Mouse (Mus musculus): ENCODE data around the gene Fasl. TPM values are rescaled to one million over a fixed set of nuclear protein-coding genes. Genes with fewer than 3 reads are reported as not detected.

The Fasl gene
- polyA plus RNA-seq (2015; fragmentation: Nextera tagmentation; extraction: Ambion mirVana), result not detected in 2 replicates

DNA sequence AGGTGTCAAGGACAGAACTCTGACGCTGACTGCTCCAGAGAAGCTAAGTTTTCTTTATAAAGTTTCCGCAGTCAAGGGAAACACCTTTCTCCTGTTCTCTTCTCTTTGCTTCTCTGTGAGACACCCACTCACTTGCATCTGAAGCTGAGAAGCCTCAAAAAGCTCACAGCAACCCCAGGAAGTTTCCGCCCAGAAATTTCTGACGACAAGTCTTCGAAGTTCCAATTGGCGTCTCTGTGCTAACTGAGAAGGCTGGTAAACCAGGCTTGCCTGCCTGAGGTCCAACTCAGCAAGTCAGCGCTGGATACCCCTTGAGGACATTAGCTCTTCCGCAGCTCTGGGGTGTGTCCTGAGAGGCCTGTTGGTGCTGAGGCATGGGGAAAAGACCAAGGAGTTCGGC is at the start of gene Fasl:
Gene Fasl (minus strand): TSS at position 157 of the 400 bp plus-strand sequence.
- H3K36me3 ChIP-seq, result no peaks in the 10 kb centered on the region
- H3K9me3 ChIP-seq (replicated peaks), result no peaks in the 10 kb centered on the region
- WGBS (ENCODE audit: insufficient replicate concordance), result 72% methylated on average over 9 of the region's 9 CpGs
- H3K27ac ChIP-seq, result no peak within 1 kb of the TSS
- no peak within 1 kb of the TSS for H3K4me3 ChIP-seq (replicated peaks)
- DNase-seq (no peak), ATAC-seq (ENCODE audit: low read depth) (no peak)
- H3K27me3 ChIP-seq, result no peaks in the 10 kb centered on the region
- peaks cover 47% of the 10 kb centered on the region for H3K4me1 ChIP-seq (replicated peaks)
- H3K4me2 ChIP-seq, result no peak within 1 kb of the TSS
- H3K9ac ChIP-seq, result no peak within 1 kb of the TSS

DNA sequence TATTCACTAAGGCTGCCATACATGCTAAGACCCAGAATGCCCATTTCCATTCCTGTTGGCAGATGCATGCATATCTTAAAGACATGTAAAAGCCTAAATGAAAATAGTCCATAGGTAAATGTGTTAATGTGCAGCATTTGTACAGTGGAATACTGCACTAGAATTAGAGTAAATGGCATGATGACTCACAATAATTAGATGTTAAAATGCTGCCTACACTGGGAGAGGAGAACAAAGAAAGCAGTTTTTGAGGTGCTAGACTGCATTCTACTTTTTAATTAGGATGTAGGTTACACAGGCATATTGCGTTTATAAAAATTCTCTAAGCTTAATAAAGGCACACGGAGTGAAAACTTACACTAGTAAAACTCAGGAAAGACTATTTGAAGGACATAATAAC is 38.4 kb upstream of the Fasl start:
- 93% methylated on average over 2 of the region's 2 CpGs for WGBS (ENCODE audit: insufficient replicate concordance)
- Histone ChIP-seq H3K4me1 (replicated peaks) (no peaks in the 10 kb centered on the region), H3K36me3 (peaks cover 34% of the 10 kb centered on the region)

DNA sequence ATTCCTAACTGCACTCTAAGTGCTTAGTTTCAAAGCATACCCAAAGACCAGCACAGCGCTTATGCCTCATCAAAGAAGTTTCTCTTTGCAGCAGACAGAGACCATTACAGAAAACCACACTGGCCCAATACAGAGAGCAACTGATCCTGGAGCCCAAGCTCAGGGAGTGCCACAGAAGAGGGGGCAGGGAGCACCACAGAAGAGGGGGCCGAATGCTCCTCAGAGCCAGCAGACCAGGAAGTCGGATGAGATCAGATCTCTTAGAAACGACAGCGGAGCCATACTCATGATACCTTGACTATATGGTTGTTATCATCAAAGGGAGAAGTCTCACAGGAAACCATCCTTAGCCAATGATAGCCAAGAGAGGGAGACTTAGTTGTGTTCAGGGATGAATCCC is 21.1 kb upstream of the Fasl start:
- Histone ChIP-seq H3K36me3 (no peaks in the 10 kb centered on the region), H3K9ac (no peak overlapping the region), H3K27ac (no peak overlapping the region), H3K27me3 (no peaks in the 10 kb centered on the region), H3K9me3 (replicated peaks) (no peaks in the 10 kb centered on the region), H3K4me3 (replicated peaks) (no peak overlapping the region), H3K4me1 (replicated peaks) (peaks cover 18% of the 10 kb centered on the region; the same call in 1 of the 2 replicates), H3K4me2 (no peak overlapping the region)
- no peak for ATAC-seq (ENCODE audit: low read depth)
- DNase-seq, result no peak
- 54% methylated on average over 5 of the region's 5 CpGs for WGBS (ENCODE audit: insufficient replicate concordance)

More for the DNA sequence above, 38.4 kb upstream of the Fasl start:
- Histone ChIP-seq H3K9me3 (replicated peaks) (no peaks in the 10 kb centered on the region), H3K4me3 (replicated peaks) (no peak overlapping the region), H3K4me2 (no peak overlapping the region), H3K27ac (no peak overlapping the region), H3K27me3 (no peaks in the 10 kb centered on the region), H3K9ac (no peak overlapping the region)
- DNase-seq (no peak), ATAC-seq (ENCODE audit: low read depth) (no peak)

DNA sequence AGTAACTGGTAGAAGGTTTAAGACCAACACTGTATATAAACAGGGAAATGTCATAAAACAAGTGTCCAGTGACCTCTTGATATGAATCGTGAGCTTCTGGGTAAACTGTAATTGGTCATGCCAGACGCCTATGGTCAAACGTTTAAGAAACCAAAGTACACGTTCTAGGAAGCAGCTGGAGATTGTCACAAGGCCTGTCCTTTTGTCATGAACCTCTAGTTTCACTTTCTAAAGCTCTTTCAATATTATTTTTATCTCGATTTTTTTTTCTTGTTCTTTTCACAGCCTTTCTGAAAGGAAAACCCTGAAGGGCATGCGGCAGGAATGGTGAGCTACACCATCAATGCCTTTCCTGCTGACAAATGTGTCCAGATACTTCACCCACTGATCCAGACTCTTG is 20.7 kb upstream of the Fasl start:
- Histone ChIP-seq H3K9ac (no peak overlapping the region), H3K4me2 (no peak overlapping the region), H3K4me3 (replicated peaks) (no peak overlapping the region), H3K9me3 (replicated peaks) (no peaks in the 10 kb centered on the region), H3K36me3 (no peaks in the 10 kb centered on the region), H3K4me1 (replicated peaks) (peaks cover 18% of the 10 kb centered on the region; the same call in 1 of the 2 replicates), H3K27ac (no peak overlapping the region), H3K27me3 (no peaks in the 10 kb centered on the region)
- WGBS (ENCODE audit: insufficient replicate concordance), result 57% methylated on average over 6 of the region's 6 CpGs
- DNase-seq (no peak), ATAC-seq (ENCODE audit: low read depth) (no peak)

GRCm38 (mm10) chr1:161804541-161804971 is 16.3 kb upstream of the Fasl start:
- DNase-seq (no peak), ATAC-seq (ENCODE audit: low read depth) (no peak)
- Histone ChIP-seq H3K36me3 (no peaks in the 10 kb centered on the region), H3K27ac (no peak overlapping the region), H3K9ac (no peak overlapping the region), H3K9me3 (replicated peaks) (no peaks in the 10 kb centered on the region), H3K4me3 (replicated peaks) (no peak overlapping the region), H3K4me1 (replicated peaks) (peaks cover 16% of the 10 kb centered on the region), H3K27me3 (no peaks in the 10 kb centered on the region), H3K4me2 (no peak overlapping the region)
- 78% methylated on average over 8 of the region's 8 CpGs for WGBS (ENCODE audit: insufficient replicate concordance)

GRCm38 (mm10) chr1:161801321-161801720 is 13.0 kb upstream of the Fasl start:
- H3K27ac ChIP-seq, result no peak overlapping the region
- peaks cover 17% of the 10 kb centered on the region for H3K4me1 ChIP-seq (replicated peaks)
- ATAC-seq (ENCODE audit: low read depth) (no peak), DNase-seq (no peak)
- no peak overlapping the region for H3K4me3 ChIP-seq (replicated peaks)
- H3K9ac ChIP-seq, result no peak overlapping the region
- no peaks in the 10 kb centered on the region for H3K9me3 ChIP-seq (replicated peaks)
- 70% methylated on average over 2 of the region's 2 CpGs for WGBS (ENCODE audit: insufficient replicate concordance)
- no peaks in the 10 kb centered on the region for H3K27me3 ChIP-seq
- no peaks in the 10 kb centered on the region for H3K36me3 ChIP-seq
- H3K4me2 ChIP-seq, result no peak overlapping the region

GRCm38 (mm10) chr1:161800256-161800655 is 12.0 kb upstream of the Fasl start:
- no peak overlapping the region for H3K27ac ChIP-seq
- no peaks in the 10 kb centered on the region for H3K36me3 ChIP-seq
- peaks cover 14% of the 10 kb centered on the region for H3K4me1 ChIP-seq (replicated peaks)
- H3K9me3 ChIP-seq (replicated peaks), result no peaks in the 10 kb centered on the region
- DNase-seq (no peak), ATAC-seq (ENCODE audit: low read depth) (no peak)
- H3K9ac ChIP-seq, result no peak overlapping the region
- H3K27me3 ChIP-seq, result no peaks in the 10 kb centered on the region
- H3K4me2 ChIP-seq, result no peak overlapping the region
- no peak overlapping the region for H3K4me3 ChIP-seq (replicated peaks)

DNA sequence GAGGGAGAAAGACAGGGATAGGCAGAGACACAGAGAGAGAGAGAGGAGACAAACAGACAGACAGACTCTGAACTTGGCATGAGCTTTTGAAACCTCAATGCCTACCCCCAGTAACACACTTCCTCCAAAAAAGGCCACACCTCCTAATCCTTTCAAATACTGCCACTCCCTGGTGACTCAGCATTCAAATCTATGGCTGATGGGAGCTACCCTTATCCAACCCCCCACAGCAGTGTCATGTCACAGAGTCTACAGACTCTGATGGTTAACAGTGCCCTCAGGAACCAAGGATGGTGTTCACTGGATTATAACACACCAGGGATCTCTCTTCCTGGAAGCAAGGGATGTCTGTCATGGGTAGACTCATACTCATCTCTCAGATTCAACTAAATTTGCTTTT is 11.5 kb upstream of the Fasl start:
- DNase-seq, result peak; percentile 38
- peak; percentile 91 for ATAC-seq (ENCODE audit: low read depth)
- Histone ChIP-seq H3K27me3 (no peaks in the 10 kb centered on the region), H3K4me1 (replicated peaks) (peaks cover 17% of the 10 kb centered on the region), H3K9ac (no peak overlapping the region), H3K36me3 (no peaks in the 10 kb centered on the region), H3K4me3 (replicated peaks) (no peak overlapping the region), H3K4me2 (no peak overlapping the region), H3K9me3 (replicated peaks) (no peaks in the 10 kb centered on the region), H3K27ac (no peak overlapping the region)

DNA sequence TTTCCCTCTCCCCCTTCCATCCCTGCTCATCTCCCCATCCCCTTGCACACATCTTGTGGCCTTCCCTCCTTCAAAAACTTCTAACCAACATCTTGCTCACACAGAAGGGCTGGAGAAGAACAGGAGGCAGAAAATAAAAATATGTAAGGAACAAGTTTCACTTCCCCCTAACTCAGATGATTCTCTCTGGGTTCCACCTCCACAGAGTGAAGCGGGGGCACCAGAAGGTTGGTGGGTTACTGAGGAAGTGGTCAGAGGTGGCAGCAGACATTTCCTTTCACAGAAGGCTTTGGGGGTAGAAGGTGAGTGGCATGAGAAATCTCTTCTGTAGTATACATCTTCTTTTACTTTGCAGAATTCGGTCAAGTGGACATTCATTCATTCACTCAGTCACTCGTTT is 10.6 kb upstream of the Fasl start:
- H3K36me3 ChIP-seq, result no peaks in the 10 kb centered on the region
- no peaks in the 10 kb centered on the region for H3K27me3 ChIP-seq
- H3K4me1 ChIP-seq (replicated peaks), result peaks cover 27% of the 10 kb centered on the region
- H3K9ac ChIP-seq, result no peak overlapping the region
- no peak overlapping the region for H3K4me2 ChIP-seq
- DNase-seq (no peak), ATAC-seq (ENCODE audit: low read depth) (no peak)
- WGBS (ENCODE audit: insufficient replicate concordance), result 72% methylated on average over 3 of the region's 3 CpGs
- no peaks in the 10 kb centered on the region for H3K9me3 ChIP-seq (replicated peaks)
- H3K27ac ChIP-seq, result no peak overlapping the region
- H3K4me3 ChIP-seq (replicated peaks), result no peak overlapping the region

DNA sequence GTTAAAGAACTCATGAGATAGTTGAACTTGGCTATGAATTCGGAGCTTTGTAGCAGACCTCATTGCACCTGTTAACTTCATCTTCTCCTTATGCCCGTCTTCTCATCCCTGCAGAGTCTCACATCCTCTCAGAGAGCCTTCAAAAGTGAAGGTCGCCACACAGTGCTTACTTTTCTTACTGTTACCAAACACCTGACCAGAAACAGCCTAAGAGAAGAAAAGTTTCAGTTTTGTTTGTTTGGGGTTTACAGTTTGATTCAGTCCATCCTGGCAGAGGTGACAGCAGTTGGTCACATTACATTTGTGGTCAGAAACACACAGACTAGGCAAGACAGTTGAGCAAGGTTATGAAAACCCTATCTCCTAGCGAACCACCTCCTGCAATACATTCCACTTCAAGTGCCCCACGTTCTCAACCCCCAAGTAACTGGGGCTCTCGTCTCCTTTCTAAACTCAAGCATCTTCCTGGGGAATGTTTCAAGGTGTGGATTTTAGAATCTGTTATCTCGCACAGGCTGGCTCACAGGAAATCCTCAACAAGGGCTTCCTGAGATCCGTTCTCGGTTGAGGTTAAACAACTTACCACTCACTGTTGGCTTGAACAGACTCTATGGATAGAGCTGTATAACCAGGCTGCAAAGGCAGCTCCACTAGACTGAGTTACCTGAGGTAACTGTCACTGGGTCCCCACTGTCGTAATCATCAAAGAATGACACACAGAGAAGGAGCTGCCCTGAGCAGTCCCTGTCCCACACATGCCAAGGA is 6.3 kb upstream of the Fasl start:
- Histone ChIP-seq H3K4me1 (replicated peaks) (peaks cover 64% of the 10 kb centered on the region), H3K27me3 (no peaks in the 10 kb centered on the region), H3K4me2 (no peak overlapping the region), H3K36me3 (no peaks in the 10 kb centered on the region), H3K27ac (peak overlapping the region; percentile 54; the same call in 1 of the 2 replicates), H3K9me3 (replicated peaks) (no peaks in the 10 kb centered on the region), H3K9ac (0 out of 2 replicates have a peak overlapping the region, but pooled peaks have one; percentile 15), H3K4me3 (replicated peaks) (no peak overlapping the region)
- DNase-seq (no peak), ATAC-seq (ENCODE audit: low read depth) (no peak)
- 39% methylated on average over 10 of the region's 10 CpGs for WGBS (ENCODE audit: insufficient replicate concordance)

- DNase-seq, result no peak
- Histone ChIP-seq H3K9ac (peak overlapping the region; percentile 18; the same call in 1 of the 2 replicates), H3K27me3 (no peaks in the 10 kb centered on the region), H3K4me2 (no peak overlapping the region), H3K4me3 (replicated peaks) (no peak overlapping the region), H3K9me3 (replicated peaks) (no peaks in the 10 kb centered on the region), H3K36me3 (no peaks in the 10 kb centered on the region), H3K27ac (peak overlapping the region; percentile 76), H3K4me1 (replicated peaks) (peaks cover 68% of the 10 kb centered on the region)
- WGBS (ENCODE audit: insufficient replicate concordance), result 45% methylated on average over 3 of the region's 3 CpGs
- ATAC-seq (ENCODE audit: low read depth), result no peak
Measured at GRCm38 (mm10) chr1:161793321-161793720, 5.0 kb upstream of the Fasl start.

GRCm38 (mm10) chr1:161792687-161792969 is 4.3 kb upstream of the Fasl start:
- Histone ChIP-seq H3K36me3 (no peaks in the 10 kb centered on the region), H3K4me2 (peak overlapping the region; percentile 63), H3K4me1 (replicated peaks) (peaks cover 65% of the 10 kb centered on the region), H3K9me3 (replicated peaks) (no peaks in the 10 kb centered on the region), H3K9ac (peak overlapping the region; percentile 33; the same call in 1 of the 2 replicates), H3K4me3 (replicated peaks) (no peak overlapping the region), H3K27me3 (no peaks in the 10 kb centered on the region), H3K27ac (peak overlapping the region; percentile 92)
- WGBS (ENCODE audit: insufficient replicate concordance), result 30% methylated on average over 4 of the region's 4 CpGs
- DNase-seq, result peak; percentile 31
- ATAC-seq (ENCODE audit: low read depth), result peak; percentile 91
